Mouse (Mus musculus) thymus, adult 2 months (tissue): ENCODE data around the gene Pgap3.

Experiments used
- CTCF ChIP-seq: fragments of 200-500 bp; IDR thresholded peaks from 2 replicates; pipeline ENCODE4 v1.5.1; 2012; ENCODE audit warnings: mild to moderate bottlenecking, control low read depth, low read length, moderate library complexity, borderline replicate concordance; ENCODE audit not compliant: control insufficient read depth, poor library complexity, insufficient read depth; ENCODE audit errors: extremely low read depth
- POLR2A ChIP-seq: fragments of 200-500 bp; IDR thresholded peaks from 2 replicates; pipeline ENCODE4 v1.6.1; 2012; ENCODE audit warnings: mild to moderate bottlenecking, low read length, control low read depth, moderate library complexity; ENCODE audit not compliant: control insufficient read depth, poor library complexity, insufficient read depth; ENCODE audit errors: extremely low read depth

DNA sequence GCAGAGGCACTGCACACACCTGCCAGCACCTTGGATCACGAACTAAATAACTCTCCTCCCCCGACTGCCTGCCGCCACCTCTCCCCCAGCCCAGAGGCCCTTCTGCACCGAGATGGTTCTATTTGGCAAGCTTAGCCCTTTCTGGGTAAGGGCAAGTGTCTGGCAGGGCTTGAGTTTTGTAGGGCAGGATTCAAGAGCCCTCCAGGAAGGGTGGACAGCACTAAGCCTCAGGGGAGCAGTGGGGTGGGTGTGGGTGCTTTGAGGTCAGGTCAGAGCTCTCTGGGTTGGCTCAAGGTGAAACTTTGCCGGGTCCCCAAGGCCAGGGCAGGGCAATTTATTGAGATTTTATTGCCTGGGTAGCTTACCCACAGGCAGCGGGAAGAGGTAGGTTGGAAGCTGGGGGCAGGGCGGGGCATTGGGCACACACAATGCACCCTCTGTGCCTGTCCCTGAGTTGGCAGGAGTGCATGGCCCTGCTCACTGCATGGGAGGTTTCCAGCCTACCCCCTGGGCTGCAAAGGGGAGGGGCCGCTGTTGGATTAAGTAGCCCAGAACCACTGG lies 46.6 kb downstream of the Pgap3 start:
- TF ChIP-seq POLR2A = no peak
- TF ChIP-seq CTCF = no peak
